Mouse (Mus musculus): ENCODE data around the gene Ildr2. TPM values are rescaled to one million over a fixed set of nuclear protein-coding genes. Genes with fewer than 3 reads are reported as not detected.

Ildr2 gene
- polyA plus RNA-seq, 1 experiment from 2014 or later = 5.1 TPM

DNA sequence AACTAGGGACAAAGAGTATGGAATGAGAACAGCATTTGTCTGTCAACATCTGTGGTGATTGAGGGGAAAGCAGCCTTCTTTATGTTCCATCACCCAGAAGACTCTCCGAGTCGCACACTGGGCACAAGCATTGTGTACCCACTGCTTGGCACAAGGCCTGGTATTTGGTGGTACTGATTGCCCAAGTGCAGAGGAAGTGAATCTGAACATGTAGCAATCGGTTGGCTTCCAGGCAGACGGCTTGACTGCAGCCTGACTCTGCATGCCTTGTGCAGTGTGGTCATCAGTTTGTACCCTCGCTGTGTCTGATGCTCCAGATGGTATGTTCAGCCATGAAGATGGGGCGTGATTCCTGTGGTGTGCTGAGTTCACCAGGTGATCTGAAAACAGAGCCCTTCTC, 85.2 kb downstream of the Ildr2 start:
- H3K9ac ChIP-seq (ENCODE audit: low read length) = no peak overlapping the region
- WGBS = 85% methylated on average over 6 of the region's 6 CpGs
- no peaks in the 10 kb centered on the region for H3K36me3 ChIP-seq (ENCODE audit: control insufficient read depth, insufficient read depth, low read length)
- DNase-seq (ENCODE audit: low spot score) = no peak
- H3K27me3 ChIP-seq (ENCODE audit: control insufficient read depth, insufficient read depth, low read length) = no peaks in the 10 kb centered on the region
- ATAC-seq (ENCODE audit: insufficient read depth, low FRiP score, low TSS enrichment) = no peak
- H3K4me3 ChIP-seq (ENCODE audit: low read depth, low read length) = no peak overlapping the region
- H3K4me1 ChIP-seq (ENCODE audit: control insufficient read depth, insufficient read depth, low read length) = no peaks in the 10 kb centered on the region
- no peak overlapping the region for H3K4me2 ChIP-seq (ENCODE audit: low read depth)
- H3K27ac ChIP-seq (ENCODE audit: low read depth, low read length) = no peak overlapping the region
- no peaks in the 10 kb centered on the region for H3K9me3 ChIP-seq (ENCODE audit: control insufficient read depth, low read length)

DNA sequence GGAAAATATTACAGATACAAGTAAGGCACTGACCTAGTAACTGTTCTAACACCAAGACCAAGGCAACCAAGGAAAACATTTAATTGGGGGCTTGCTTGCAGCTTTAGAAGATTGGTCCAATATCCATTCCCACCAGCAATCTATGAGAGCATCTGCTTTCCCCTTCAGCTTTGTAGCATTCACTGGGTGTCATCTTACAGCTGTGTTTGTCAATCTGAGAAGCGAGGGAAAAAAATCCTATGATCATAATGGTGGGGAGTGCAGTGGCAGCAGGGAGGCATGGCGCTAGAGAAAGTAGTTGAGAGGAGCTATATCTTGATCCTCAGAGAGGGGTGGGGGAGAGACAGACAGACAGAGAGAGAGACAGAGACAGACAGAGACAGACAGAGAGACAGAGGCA, 88.1 kb downstream of the Ildr2 start:
- H3K4me3 ChIP-seq (ENCODE audit: low read depth, low read length) = no peak overlapping the region
- H3K36me3 ChIP-seq (ENCODE audit: control insufficient read depth, insufficient read depth, low read length) = no peaks in the 10 kb centered on the region
- H3K4me1 ChIP-seq (ENCODE audit: control insufficient read depth, insufficient read depth, low read length) = no peaks in the 10 kb centered on the region
- H3K4me2 ChIP-seq (ENCODE audit: low read depth) = no peak overlapping the region
- 70% methylated on average over 2 of the region's 2 CpGs for WGBS
- H3K9me3 ChIP-seq (ENCODE audit: control insufficient read depth, low read length) = no peaks in the 10 kb centered on the region
- H3K27ac ChIP-seq (ENCODE audit: low read depth, low read length) = no peak overlapping the region
- no peaks in the 10 kb centered on the region for H3K27me3 ChIP-seq (ENCODE audit: control insufficient read depth, insufficient read depth, low read length)
- ATAC-seq (ENCODE audit: insufficient read depth, low FRiP score, low TSS enrichment) (no peak), DNase-seq (ENCODE audit: low spot score) (no peak)
- H3K9ac ChIP-seq (ENCODE audit: low read length) = no peak overlapping the region

DNA sequence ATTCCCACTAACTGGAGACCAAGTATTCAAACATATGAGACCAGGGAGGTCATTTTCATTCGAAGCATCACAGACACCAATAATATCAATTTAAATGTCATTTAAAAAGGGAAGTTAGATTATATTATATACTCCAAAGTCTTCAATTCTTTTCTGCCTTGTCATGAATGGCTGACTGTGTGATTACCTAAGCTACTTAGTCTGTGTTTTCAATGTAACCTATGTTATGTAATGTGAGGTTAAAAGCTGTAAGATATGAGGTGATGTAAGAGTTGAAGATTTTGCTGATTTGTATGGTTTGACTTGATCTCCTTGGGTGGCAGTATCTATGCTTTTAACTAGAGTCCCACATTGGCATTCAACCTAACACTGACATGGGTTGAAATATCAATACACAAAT, 88.6 kb downstream of the Ildr2 start:
- no peaks in the 10 kb centered on the region for H3K27me3 ChIP-seq (ENCODE audit: control insufficient read depth, insufficient read depth, low read length)
- H3K27ac ChIP-seq (ENCODE audit: low read depth, low read length) = no peak overlapping the region
- 81% methylated on average over 1 of the region's 1 CpGs for WGBS
- DNase-seq (ENCODE audit: low spot score) (no peak), ATAC-seq (ENCODE audit: insufficient read depth, low FRiP score, low TSS enrichment) (no peak)
- H3K36me3 ChIP-seq (ENCODE audit: control insufficient read depth, insufficient read depth, low read length) = no peaks in the 10 kb centered on the region
- H3K9me3 ChIP-seq (ENCODE audit: control insufficient read depth, low read length) = no peaks in the 10 kb centered on the region
- H3K4me1 ChIP-seq (ENCODE audit: control insufficient read depth, insufficient read depth, low read length) = no peaks in the 10 kb centered on the region
- no peak overlapping the region for H3K4me3 ChIP-seq (ENCODE audit: low read depth, low read length)
- H3K4me2 ChIP-seq (ENCODE audit: low read depth) = no peak overlapping the region
- no peak overlapping the region for H3K9ac ChIP-seq (ENCODE audit: low read length)

DNA sequence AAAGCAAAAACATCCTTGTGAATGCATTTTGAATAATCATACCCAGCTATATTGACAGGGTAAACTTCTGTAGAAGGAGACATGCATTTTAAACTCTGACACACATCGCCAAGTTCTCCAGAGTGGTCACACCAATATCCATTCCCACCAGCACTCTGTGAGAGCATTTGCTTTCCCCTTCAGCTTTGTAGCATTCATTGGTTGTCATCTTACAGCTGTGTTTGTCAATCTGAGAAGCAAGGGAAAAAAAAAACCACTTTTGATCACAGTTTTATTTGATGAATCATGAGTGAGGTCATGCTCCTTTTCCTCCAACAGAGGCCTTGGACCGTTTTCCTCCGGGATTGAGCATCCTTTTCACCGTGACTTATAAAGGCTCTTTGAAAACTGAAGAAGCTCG, 89.6 kb downstream of the Ildr2 start:
- Histone ChIP-seq H3K9ac (ENCODE audit: low read length) (no peak overlapping the region), H3K27ac (ENCODE audit: low read depth, low read length) (no peak overlapping the region), H3K4me3 (ENCODE audit: low read depth, low read length) (no peak overlapping the region), H3K4me1 (ENCODE audit: control insufficient read depth, insufficient read depth, low read length) (no peaks in the 10 kb centered on the region), H3K9me3 (ENCODE audit: control insufficient read depth, low read length) (no peaks in the 10 kb centered on the region), H3K36me3 (ENCODE audit: control insufficient read depth, insufficient read depth, low read length) (no peaks in the 10 kb centered on the region), H3K27me3 (ENCODE audit: control insufficient read depth, insufficient read depth, low read length) (no peaks in the 10 kb centered on the region), H3K4me2 (ENCODE audit: low read depth) (no peak overlapping the region)
- WGBS = 62% methylated on average over 5 of the region's 5 CpGs
- ATAC-seq (ENCODE audit: insufficient read depth, low FRiP score, low TSS enrichment) (no peak), DNase-seq (ENCODE audit: low spot score) (no peak)

DNA sequence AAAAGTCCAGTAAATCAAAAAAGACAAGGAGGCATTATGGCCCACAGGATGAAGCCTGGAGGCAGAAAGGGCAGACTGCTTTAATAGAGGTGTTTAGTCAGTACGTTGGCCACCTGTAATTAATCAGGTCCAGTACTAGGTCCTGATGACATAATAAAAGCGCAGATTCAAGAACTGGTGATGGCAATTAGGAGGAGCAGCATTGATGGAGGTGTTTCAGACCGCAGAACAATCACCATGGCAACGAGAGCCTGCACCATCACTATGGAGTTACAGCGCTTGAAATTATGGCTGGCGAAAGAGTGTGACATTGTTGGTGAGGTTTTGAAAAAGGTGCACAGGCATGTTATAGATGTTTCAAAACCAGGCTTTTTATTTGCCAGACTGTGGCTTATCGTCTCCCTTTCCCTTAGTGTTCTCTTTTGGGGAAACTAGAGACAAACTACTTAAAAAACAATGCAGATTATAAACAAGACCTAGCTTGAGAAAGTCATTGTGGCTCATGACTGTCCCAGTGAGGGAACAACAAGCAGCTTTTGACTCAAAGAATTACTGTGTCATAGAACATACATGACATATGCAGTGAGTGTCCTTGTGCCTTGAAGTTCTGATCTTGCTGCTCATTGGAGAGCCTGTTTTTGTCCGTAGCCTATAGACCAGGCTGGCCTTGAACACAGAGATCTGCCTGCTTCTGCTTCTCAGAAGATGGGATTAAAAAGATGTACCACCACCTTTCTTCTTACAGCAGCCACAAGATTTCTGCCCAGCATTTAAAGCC, 90.5 kb downstream of the Ildr2 start:
- no peaks in the 10 kb centered on the region for H3K27me3 ChIP-seq (ENCODE audit: control insufficient read depth, insufficient read depth, low read length)
- DNase-seq (ENCODE audit: low spot score) = peak; percentile 61
- H3K27ac ChIP-seq (ENCODE audit: low read depth, low read length) = no peak overlapping the region
- 48% methylated on average over 8 of the region's 8 CpGs for WGBS
- no peak overlapping the region for H3K9ac ChIP-seq (ENCODE audit: low read length)
- H3K4me1 ChIP-seq (ENCODE audit: control insufficient read depth, insufficient read depth, low read length) = no peaks in the 10 kb centered on the region
- H3K36me3 ChIP-seq (ENCODE audit: control insufficient read depth, insufficient read depth, low read length) = no peaks in the 10 kb centered on the region
- H3K4me3 ChIP-seq (ENCODE audit: low read depth, low read length) = no peak overlapping the region
- H3K9me3 ChIP-seq (ENCODE audit: control insufficient read depth, low read length) = no peaks in the 10 kb centered on the region
- peak; percentile 80 for ATAC-seq (ENCODE audit: insufficient read depth, low FRiP score, low TSS enrichment)
- no peak overlapping the region for H3K4me2 ChIP-seq (ENCODE audit: low read depth)

- Histone ChIP-seq H3K4me2 (ENCODE audit: low read depth) (no peak overlapping the region), H3K4me1 (ENCODE audit: control insufficient read depth, insufficient read depth, low read length) (no peaks in the 10 kb centered on the region), H3K9ac (ENCODE audit: low read length) (no peak overlapping the region), H3K36me3 (ENCODE audit: control insufficient read depth, insufficient read depth, low read length) (no peaks in the 10 kb centered on the region), H3K27me3 (ENCODE audit: control insufficient read depth, insufficient read depth, low read length) (no peaks in the 10 kb centered on the region), H3K27ac (ENCODE audit: low read depth, low read length) (no peak overlapping the region), H3K4me3 (ENCODE audit: low read depth, low read length) (no peak overlapping the region), H3K9me3 (ENCODE audit: control insufficient read depth, low read length) (no peaks in the 10 kb centered on the region)
- DNase-seq (ENCODE audit: low spot score) (no peak), ATAC-seq (ENCODE audit: insufficient read depth, low FRiP score, low TSS enrichment) (no peak)
- 95% methylated on average over 6 of the region's 6 CpGs for WGBS
These were observed 91.7 kb downstream of the Ildr2 start for GRCm38 (mm10) chr1:166345602-166346001.

- Histone ChIP-seq H3K4me2 (ENCODE audit: low read depth) (no peak overlapping the region), H3K4me1 (ENCODE audit: control insufficient read depth, insufficient read depth, low read length) (no peaks in the 10 kb centered on the region), H3K4me3 (ENCODE audit: low read depth, low read length) (no peak overlapping the region), H3K36me3 (ENCODE audit: control insufficient read depth, insufficient read depth, low read length) (no peaks in the 10 kb centered on the region), H3K9me3 (ENCODE audit: control insufficient read depth, low read length) (no peaks in the 10 kb centered on the region), H3K9ac (ENCODE audit: low read length) (no peak overlapping the region), H3K27me3 (ENCODE audit: control insufficient read depth, insufficient read depth, low read length) (no peaks in the 10 kb centered on the region), H3K27ac (ENCODE audit: low read depth, low read length) (no peak overlapping the region)
- DNase-seq (ENCODE audit: low spot score) (no peak), ATAC-seq (ENCODE audit: insufficient read depth, low FRiP score, low TSS enrichment) (no peak)
- WGBS = 84% methylated on average over 3 of the region's 3 CpGs
These were observed 93.0 kb downstream of the Ildr2 start for GRCm38 (mm10) chr1:166346906-166347305.

DNA sequence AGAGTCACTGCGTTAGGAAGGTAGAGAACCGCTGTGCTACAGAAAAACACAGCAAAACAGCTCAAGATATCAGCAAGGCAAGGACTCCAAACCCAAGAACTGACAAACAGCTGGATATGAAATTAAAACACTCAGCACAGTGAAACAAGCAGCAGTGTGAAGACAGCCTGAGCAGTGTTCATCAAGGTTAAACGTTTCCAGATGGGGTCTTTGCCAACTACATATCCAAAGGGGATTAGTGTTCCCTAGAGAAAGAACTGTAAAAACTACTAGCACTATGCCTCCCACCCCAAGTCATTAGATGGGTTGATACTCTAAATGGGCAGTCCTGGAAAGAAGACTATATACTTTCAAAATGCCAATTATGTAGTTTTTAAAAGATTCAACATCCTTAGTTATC, 95.4 kb downstream of the Ildr2 start:
- DNase-seq (ENCODE audit: low spot score) (no peak), ATAC-seq (ENCODE audit: insufficient read depth, low FRiP score, low TSS enrichment) (no peak)
- no peaks in the 10 kb centered on the region for H3K9me3 ChIP-seq (ENCODE audit: control insufficient read depth, low read length)
- H3K4me3 ChIP-seq (ENCODE audit: low read depth, low read length) = no peak overlapping the region
- no peaks in the 10 kb centered on the region for H3K36me3 ChIP-seq (ENCODE audit: control insufficient read depth, insufficient read depth, low read length)
- no peak overlapping the region for H3K27ac ChIP-seq (ENCODE audit: low read depth, low read length)
- 44% methylated on average over 3 of the region's 3 CpGs for WGBS
- H3K4me1 ChIP-seq (ENCODE audit: control insufficient read depth, insufficient read depth, low read length) = no peaks in the 10 kb centered on the region
- H3K4me2 ChIP-seq (ENCODE audit: low read depth) = no peak overlapping the region
- H3K9ac ChIP-seq (ENCODE audit: low read length) = no peak overlapping the region
- no peaks in the 10 kb centered on the region for H3K27me3 ChIP-seq (ENCODE audit: control insufficient read depth, insufficient read depth, low read length)

GRCm38 (mm10) chr1:166349751-166350150, 95.8 kb downstream of the Ildr2 start:
- no peaks in the 10 kb centered on the region for H3K9me3 ChIP-seq (ENCODE audit: control insufficient read depth, low read length)
- no peaks in the 10 kb centered on the region for H3K27me3 ChIP-seq (ENCODE audit: control insufficient read depth, insufficient read depth, low read length)
- no peak overlapping the region for H3K9ac ChIP-seq (ENCODE audit: low read length)
- H3K4me2 ChIP-seq (ENCODE audit: low read depth) = no peak overlapping the region
- no peaks in the 10 kb centered on the region for H3K4me1 ChIP-seq (ENCODE audit: control insufficient read depth, insufficient read depth, low read length)
- ATAC-seq (ENCODE audit: insufficient read depth, low FRiP score, low TSS enrichment) (no peak), DNase-seq (ENCODE audit: low spot score) (peak; percentile 15)
- no peak overlapping the region for H3K27ac ChIP-seq (ENCODE audit: low read depth, low read length)
- WGBS = 63% methylated on average over 11 of the region's 11 CpGs
- no peaks in the 10 kb centered on the region for H3K36me3 ChIP-seq (ENCODE audit: control insufficient read depth, insufficient read depth, low read length)
- H3K4me3 ChIP-seq (ENCODE audit: low read depth, low read length) = no peak overlapping the region
